Mouse (Mus musculus): Measurements from ENCODE around the gene Rnaset2b. TPM values are rescaled to one million over a fixed set of nuclear protein-coding genes. Genes with fewer than 3 reads are reported as not detected.
A peak's percentile ranks its signal among the peaks of the same experiment; 100 is the strongest.
"Not testable (repeated sequence)": the region's sequence is repeated elsewhere in the genome, so short reads cannot be mapped to it uniquely, and the experiment has no call there.

Rnaset2b gene
- 161 and 182 TPM in 2 replicates for polyA plus RNA-seq (2015; fragmentation: Nextera tagmentation; extraction: Ambion mirVana)

- not testable (repeated sequence) for H3K36me3 ChIP-seq (replicated peaks; ENCODE audit: insufficient read depth, low read length); H3K4me1 ChIP-seq (ENCODE audit: insufficient read depth); H3K4me3 ChIP-seq (ENCODE audit: low read depth, low read length); H3K27ac ChIP-seq (ENCODE audit: low read depth); H3K9ac ChIP-seq (replicated peaks); DNase-seq; H3K9me3 ChIP-seq (ENCODE audit: low read length); H3K27me3 ChIP-seq (ENCODE audit: insufficient read depth, low read length); ATAC-seq; H3K4me2 ChIP-seq (ENCODE audit: low read depth, low read length)
- no CpG with 5 or more reads among the region's 8 CpGs for WGBS (ENCODE audit: insufficient replicate concordance)
These were observed at the start of gene Rnaset2b for GRCm38 (mm10) chr17:6970334-6970733. Gene Rnaset2b, plus strand, starts transcription at chr17:6970634.

GRCm38 (mm10) chr17:6931625-6932024 is 38.8 kb upstream of the Rnaset2b start:
- H3K4me2 ChIP-seq (ENCODE audit: low read depth, low read length); ATAC-seq: not testable (repeated sequence)
- WGBS (ENCODE audit: insufficient replicate concordance): 96% methylated on average over 6 of the region's 7 CpGs

GRCm38 (mm10) chr17:6942560-6942959 is 27.9 kb upstream of the Rnaset2b start:
- not testable (repeated sequence) for H3K9ac ChIP-seq (replicated peaks); H3K36me3 ChIP-seq (replicated peaks; ENCODE audit: insufficient read depth, low read length); ATAC-seq

More at GRCm38 (mm10) chr17:6931625-6932024, 38.8 kb upstream of the Rnaset2b start:
- not testable (repeated sequence) for H3K4me1 ChIP-seq (ENCODE audit: insufficient read depth); H3K27ac ChIP-seq (ENCODE audit: low read depth); DNase-seq; H3K27me3 ChIP-seq (ENCODE audit: insufficient read depth, low read length); H3K9me3 ChIP-seq (ENCODE audit: low read length); H3K4me3 ChIP-seq (ENCODE audit: low read depth, low read length); H3K36me3 ChIP-seq (replicated peaks; ENCODE audit: insufficient read depth, low read length); H3K9ac ChIP-seq (replicated peaks)

GRCm38 (mm10) chr17:6947637-6947983 is 22.8 kb upstream of the Rnaset2b start:
- H3K9me3 ChIP-seq (ENCODE audit: low read length); H3K36me3 ChIP-seq (replicated peaks; ENCODE audit: insufficient read depth, low read length); ATAC-seq; DNase-seq; H3K9ac ChIP-seq (replicated peaks); H3K27ac ChIP-seq (ENCODE audit: low read depth); H3K27me3 ChIP-seq (ENCODE audit: insufficient read depth, low read length); H3K4me1 ChIP-seq (ENCODE audit: insufficient read depth): not testable (repeated sequence)
- H3K4me2 ChIP-seq (ENCODE audit: low read depth, low read length): peak overlapping the region; percentile 80; the same call in 1 of the 2 replicates
- H3K4me3 ChIP-seq (ENCODE audit: low read depth, low read length): peak overlapping the region; percentile 70; the same call in 1 of the 2 replicates
- WGBS (ENCODE audit: insufficient replicate concordance): no CpG with 5 or more reads among the region's 8 CpGs

More at GRCm38 (mm10) chr17:6942560-6942959, 27.9 kb upstream of the Rnaset2b start:
- DNase-seq; H3K4me2 ChIP-seq (ENCODE audit: low read depth, low read length); H3K27me3 ChIP-seq (ENCODE audit: insufficient read depth, low read length); H3K4me1 ChIP-seq (ENCODE audit: insufficient read depth); H3K9me3 ChIP-seq (ENCODE audit: low read length); H3K4me3 ChIP-seq (ENCODE audit: low read depth, low read length); H3K27ac ChIP-seq (ENCODE audit: low read depth): not testable (repeated sequence)
- no CpG with 5 or more reads among the region's 4 CpGs for WGBS (ENCODE audit: insufficient replicate concordance)

GRCm38 (mm10) chr17:6947984-6948768 is 22.3 kb upstream of the Rnaset2b start, which contains the start of gene Rsph3b:
Gene Rsph3b, minus strand, starts transcription at chr17:6948682.
- peak within 1 kb of the TSS; percentile 79 for H3K27ac ChIP-seq (ENCODE audit: low read depth)
- ATAC-seq (peak; percentile 95), DNase-seq (peak; percentile 83)
- not testable (repeated sequence) for H3K4me1 ChIP-seq (ENCODE audit: insufficient read depth); H3K36me3 ChIP-seq (replicated peaks; ENCODE audit: insufficient read depth, low read length); H3K27me3 ChIP-seq (ENCODE audit: insufficient read depth, low read length); H3K9me3 ChIP-seq (ENCODE audit: low read length)
- under 1% methylated on average over 68 of the region's 73 CpGs for WGBS (ENCODE audit: insufficient replicate concordance)
- H3K4me3 ChIP-seq (ENCODE audit: low read depth, low read length): peak within 1 kb of the TSS; percentile 70
- H3K9ac ChIP-seq (replicated peaks): peak within 1 kb of the TSS; percentile 66
- H3K4me2 ChIP-seq (ENCODE audit: low read depth, low read length): peak within 1 kb of the TSS; percentile 80

- H3K4me1 ChIP-seq (ENCODE audit: insufficient read depth); DNase-seq; H3K27me3 ChIP-seq (ENCODE audit: insufficient read depth, low read length); H3K9me3 ChIP-seq (ENCODE audit: low read length); H3K36me3 ChIP-seq (replicated peaks; ENCODE audit: insufficient read depth, low read length): not testable (repeated sequence)
- H3K4me3 ChIP-seq (ENCODE audit: low read depth, low read length): peak overlapping the region; percentile 70
- WGBS (ENCODE audit: insufficient replicate concordance): 8% methylated on average over 9 of the region's 9 CpGs
- peak overlapping the region; percentile 79; the same call in 1 of the 2 replicates for H3K27ac ChIP-seq (ENCODE audit: low read depth)
- ATAC-seq: peak; percentile 26
- H3K4me2 ChIP-seq (ENCODE audit: low read depth, low read length): peak overlapping the region; percentile 80
- H3K9ac ChIP-seq (replicated peaks): peak overlapping the region; percentile 66
These were observed 21.6 kb upstream of the Rnaset2b start for GRCm38 (mm10) chr17:6948769-6949228.

- H3K4me2 ChIP-seq (ENCODE audit: low read depth, low read length); DNase-seq; H3K27me3 ChIP-seq (ENCODE audit: insufficient read depth, low read length); ATAC-seq; H3K36me3 ChIP-seq (replicated peaks; ENCODE audit: insufficient read depth, low read length); H3K9me3 ChIP-seq (ENCODE audit: low read length); H3K27ac ChIP-seq (ENCODE audit: low read depth); H3K4me1 ChIP-seq (ENCODE audit: insufficient read depth); H3K9ac ChIP-seq (replicated peaks); H3K4me3 ChIP-seq (ENCODE audit: low read depth, low read length): not testable (repeated sequence)
- 81% methylated on average over 5 of the region's 8 CpGs for WGBS (ENCODE audit: insufficient replicate concordance)
These were observed 11.6 kb upstream of the Rnaset2b start for GRCm38 (mm10) chr17:6958881-6959280.

- ATAC-seq, DNase-seq: not testable (repeated sequence)
- H3K4me3 ChIP-seq (ENCODE audit: low read depth, low read length): peak overlapping the region; percentile 55; the same call in 1 of the 2 replicates
These were observed 10.7 kb upstream of the Rnaset2b start for GRCm38 (mm10) chr17:6959543-6960259.

GRCm38 (mm10) chr17:6960349-6960748 is 10.1 kb upstream of the Rnaset2b start:
- Histone ChIP-seq H3K4me2 (ENCODE audit: low read depth, low read length) (peak overlapping the region; percentile 62), H3K9ac (replicated peaks) (peak overlapping the region; percentile 69), H3K4me3 (ENCODE audit: low read depth, low read length) (peak overlapping the region; percentile 55)
- H3K36me3 ChIP-seq (replicated peaks; ENCODE audit: insufficient read depth, low read length); ATAC-seq; H3K9me3 ChIP-seq (ENCODE audit: low read length); DNase-seq; H3K4me1 ChIP-seq (ENCODE audit: insufficient read depth); H3K27me3 ChIP-seq (ENCODE audit: insufficient read depth, low read length); H3K27ac ChIP-seq (ENCODE audit: low read depth): not testable (repeated sequence)
- under 1% methylated on average over 12 of the region's 12 CpGs for WGBS (ENCODE audit: insufficient replicate concordance)

More at GRCm38 (mm10) chr17:6959543-6960259, 10.7 kb upstream of the Rnaset2b start:
- H3K27ac ChIP-seq (ENCODE audit: low read depth); H3K36me3 ChIP-seq (replicated peaks; ENCODE audit: insufficient read depth, low read length); H3K4me1 ChIP-seq (ENCODE audit: insufficient read depth); H3K27me3 ChIP-seq (ENCODE audit: insufficient read depth, low read length); H3K9ac ChIP-seq (replicated peaks); H3K9me3 ChIP-seq (ENCODE audit: low read length): not testable (repeated sequence)
- WGBS (ENCODE audit: insufficient replicate concordance): 47% methylated on average over 4 of the region's 6 CpGs
- H3K4me2 ChIP-seq (ENCODE audit: low read depth, low read length): peak overlapping the region; percentile 62
